Mouse (Mus musculus) skeletal muscle tissue, adult 2 months (tissue): ENCODE measurements at regions not wholly inside any gene's neighbourhood (a gene's known extent, or its start where the extent isn't known, plus 50 kb on each side); places are given as distances from the start of the nearest gene placed in this dataset.

Source experiments
- DNase-seq: peaks from one replicate; pipeline ENCODE4 v3.0.0-alpha.2; 2012; ENCODE audit warnings: low read depth, low spot score

DNA sequence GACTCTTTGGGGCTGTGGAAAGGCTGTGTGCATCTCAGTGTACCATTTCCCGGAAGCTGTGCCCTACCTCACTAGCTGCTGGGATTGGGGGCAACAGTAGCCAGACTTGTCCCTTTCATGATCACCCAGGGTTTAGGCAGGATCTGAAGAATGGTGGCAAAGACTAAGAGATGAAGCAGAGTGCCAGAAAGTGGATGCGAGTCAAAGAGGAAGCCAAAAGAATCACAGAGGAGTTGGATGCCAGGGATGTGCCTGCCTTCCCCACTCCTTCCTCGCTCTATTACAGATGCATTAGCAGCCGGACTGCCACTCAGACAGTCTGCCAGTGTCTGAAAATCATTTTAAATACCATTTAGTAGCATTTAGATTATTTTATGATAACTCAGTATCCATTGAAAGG, 271.5 kb upstream of the Slc24a2 start:
- DNase-seq, result no peak

DNA sequence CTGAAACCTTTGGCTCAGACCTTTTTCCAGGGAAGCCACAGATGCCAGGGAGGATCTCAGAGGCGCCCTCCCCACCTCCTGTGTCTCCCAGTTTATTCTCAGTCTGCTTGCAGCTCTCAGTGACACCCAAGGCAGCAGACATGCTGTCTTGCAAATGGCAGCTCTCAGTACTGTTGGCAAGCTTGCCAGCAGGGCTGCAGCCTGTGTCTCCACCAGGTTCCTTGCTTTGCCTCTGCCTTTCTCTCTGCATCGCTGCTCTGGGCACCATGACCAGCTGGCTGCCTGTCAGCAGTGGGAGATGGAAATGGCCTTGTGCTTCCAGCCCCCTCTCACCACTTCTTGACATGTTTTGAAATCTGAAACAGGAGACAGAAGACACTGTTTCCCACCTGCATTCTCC, 270.2 kb upstream of the Slc24a2 start:
- DNase-seq, result no peak

DNA sequence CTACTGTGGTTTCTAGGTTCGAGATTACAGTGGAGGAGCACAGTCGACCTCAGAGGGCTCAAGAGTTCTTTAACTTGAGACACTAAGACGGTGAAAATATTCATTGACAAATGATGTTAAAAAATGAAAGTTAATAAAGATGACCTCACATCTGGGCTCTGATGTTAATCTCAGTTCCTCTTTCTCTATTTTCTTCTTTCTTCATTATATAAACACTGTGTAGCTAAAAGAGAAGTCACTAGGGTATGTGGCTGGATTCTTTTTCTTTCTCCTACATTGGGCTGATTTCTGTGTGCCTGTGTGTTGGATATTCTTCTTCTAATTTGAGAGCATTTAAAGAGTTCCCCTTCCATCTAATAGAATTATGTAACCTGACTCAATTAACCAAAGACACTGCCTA, 257.5 kb upstream of the Slc24a2 start:
- DNase-seq, result no peak

GRCm38 (mm10) chr4:87475537-87475936, 245.3 kb upstream of the Slc24a2 start:
- no peak for DNase-seq

GRCm38 (mm10) chr4:87473331-87474039, 243.2 kb upstream of the Slc24a2 start:
- no peak for DNase-seq

DNA sequence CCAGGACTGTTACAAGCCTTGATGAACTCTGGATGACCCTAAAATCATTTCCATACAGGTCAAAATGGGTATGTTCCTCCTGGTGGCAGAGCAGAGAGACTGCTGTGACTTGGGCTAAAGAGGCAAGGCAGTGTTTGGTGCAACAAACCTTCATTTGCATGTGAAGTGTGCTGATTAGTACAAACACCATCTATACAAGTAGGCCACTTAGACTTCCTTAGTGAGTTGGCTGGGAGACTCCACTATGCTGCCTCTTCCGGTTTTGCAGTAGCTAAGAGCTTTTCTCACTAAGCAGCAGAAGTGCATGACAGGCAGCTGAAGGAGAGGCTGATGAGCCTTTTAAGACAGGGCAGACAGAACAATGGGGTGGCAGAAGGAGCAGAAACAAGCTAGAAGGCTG, 242.5 kb upstream of the Slc24a2 start:
- DNase-seq, result no peak

DNA sequence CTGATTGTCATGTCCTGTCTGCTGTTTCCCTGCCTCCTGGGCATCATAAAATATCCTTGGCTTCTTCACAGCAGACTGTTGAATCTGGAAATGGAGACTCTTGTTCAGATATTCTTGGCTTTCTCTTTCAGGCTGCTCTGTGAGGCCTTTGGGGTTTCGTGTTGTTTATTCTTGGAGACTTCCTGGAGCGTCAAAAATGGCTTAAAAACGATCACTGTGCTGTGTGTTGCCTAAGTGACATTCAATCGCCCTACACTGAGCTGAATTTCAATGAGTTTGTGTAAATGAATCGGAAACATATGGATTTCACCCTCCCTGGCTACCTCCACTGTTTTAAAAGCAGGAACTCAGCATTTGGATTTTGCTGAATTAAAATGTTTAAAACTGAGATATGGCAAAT, 241.1 kb upstream of the Slc24a2 start:
- DNase-seq, result no peak

- no peak for DNase-seq
These were observed 237.3 kb upstream of the Slc24a2 start for GRCm38 (mm10) chr4:87467600-87467999.

DNA sequence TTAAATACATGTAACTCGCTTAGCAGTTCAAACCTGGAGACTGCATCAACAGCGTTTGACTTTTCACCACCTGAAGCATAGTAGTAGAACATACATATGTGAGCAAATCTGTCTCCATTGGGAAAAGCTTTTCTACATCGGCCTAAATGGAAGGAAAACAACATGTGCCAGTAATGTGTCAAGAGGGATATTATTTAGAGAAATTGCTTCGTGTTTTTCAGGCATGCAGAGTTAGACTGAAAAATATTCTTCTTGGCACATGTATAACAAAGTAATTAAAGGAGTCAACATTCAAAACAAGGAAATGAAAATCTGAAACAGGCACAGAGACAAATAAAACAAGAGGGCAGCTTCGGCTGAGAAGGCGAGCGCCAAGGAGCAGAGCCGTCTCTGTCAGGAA, 236.7 kb upstream of the Slc24a2 start:
- DNase-seq, result no peak

DNA sequence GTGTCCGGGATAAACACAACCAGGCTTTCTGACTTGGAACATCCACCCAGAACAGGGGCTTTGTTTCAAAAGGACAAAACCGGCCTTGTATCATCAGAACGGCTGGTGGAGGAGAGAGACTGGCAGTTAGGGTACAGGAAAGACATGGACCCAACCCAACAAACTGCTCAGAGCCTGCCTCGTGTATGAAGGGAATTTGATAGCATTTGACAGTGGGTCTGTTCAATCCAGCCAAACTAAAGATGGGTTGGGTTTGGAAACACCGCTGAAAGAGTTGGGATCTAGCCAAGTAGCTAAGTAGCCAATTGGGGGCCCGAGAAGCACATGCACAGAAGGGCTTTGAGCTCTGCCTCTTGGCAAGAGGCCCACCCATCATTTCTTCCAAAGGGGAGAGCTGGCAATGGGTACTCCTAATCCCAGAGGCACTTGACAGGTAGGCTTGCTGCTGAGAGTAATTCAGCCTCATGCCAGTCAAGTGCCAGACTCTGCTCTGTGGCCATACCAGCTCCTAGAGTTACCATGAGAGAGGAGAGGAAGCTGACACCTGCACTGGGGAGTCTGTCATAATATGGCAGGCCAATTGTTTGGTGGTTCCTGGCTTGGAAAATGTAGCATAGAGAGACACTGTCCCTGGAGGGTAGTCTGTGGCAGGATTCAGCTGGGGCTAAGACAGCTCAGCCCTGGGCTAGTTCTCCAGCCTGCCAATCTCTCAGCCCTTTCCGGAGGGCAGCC, 231.1 kb upstream of the Slc24a2 start:
- no peak for DNase-seq

DNA sequence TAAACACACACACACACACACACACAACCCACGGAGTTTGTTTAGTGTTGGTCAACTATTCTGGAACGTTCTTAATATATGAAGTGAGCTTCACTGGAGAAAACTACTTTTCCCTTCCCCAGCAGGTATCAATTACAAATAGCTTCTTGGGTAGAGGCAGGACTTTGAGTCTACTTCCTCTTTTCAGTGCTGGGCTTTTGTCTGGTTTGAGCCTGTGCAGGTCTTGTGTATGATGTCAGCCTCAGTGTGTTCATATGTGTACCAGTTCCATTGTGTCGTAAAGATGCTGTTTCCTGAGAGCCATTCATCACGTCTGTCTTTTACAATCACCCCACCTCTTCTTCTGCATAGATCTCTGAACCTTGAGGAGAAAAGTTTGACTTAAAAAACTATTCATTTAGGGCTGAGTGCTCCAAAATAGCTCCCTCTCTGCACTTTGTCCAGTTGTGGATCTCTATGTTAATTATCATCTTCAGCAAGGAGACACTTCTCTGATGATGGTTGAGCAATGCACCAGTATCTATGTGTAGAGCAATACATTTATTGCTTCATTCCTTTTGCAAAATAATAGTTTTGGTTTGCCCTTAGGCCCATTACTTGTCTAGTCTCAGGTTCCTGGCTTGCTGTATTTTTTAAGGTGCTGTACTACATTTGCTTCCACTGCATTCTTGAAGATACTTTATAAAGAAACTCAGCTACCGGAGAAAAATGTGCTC, 225.7 kb upstream of the Slc24a2 start:
- no peak for DNase-seq

GRCm38 (mm10) chr4:87452122-87452521, 221.8 kb upstream of the Slc24a2 start:
- DNase-seq, result no peak

GRCm38 (mm10) chr4:87451251-87451650, 221.0 kb upstream of the Slc24a2 start:
- DNase-seq, result no peak

- no peak for DNase-seq
These were observed 218.1 kb upstream of the Slc24a2 start for GRCm38 (mm10) chr4:87448338-87448737.

- DNase-seq, result no peak
These were observed 216.6 kb upstream of the Slc24a2 start for GRCm38 (mm10) chr4:87446856-87447255.

DNA sequence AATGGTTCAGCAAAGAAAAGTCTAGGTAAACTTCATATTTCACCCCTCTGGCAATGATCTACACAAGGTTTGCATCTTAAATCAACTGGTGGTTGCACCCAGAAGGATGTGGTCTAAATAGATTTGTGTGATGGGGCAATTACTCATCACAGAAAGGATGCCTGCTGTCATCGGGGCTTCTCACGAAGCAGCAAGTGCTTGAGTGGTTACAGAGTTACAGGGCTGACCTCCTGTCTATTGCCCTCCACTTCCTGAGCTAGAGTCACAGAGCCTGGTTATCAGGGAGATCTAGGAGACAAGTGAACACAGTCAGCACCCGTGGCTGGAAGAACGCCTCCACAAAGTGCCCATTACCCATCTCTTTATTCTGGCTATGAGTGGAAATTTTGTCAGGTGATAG, 203.9 kb upstream of the Slc24a2 start:
- no peak for DNase-seq

GRCm38 (mm10) chr4:87428374-87428773, 198.1 kb upstream of the Slc24a2 start:
- DNase-seq, result no peak

DNA sequence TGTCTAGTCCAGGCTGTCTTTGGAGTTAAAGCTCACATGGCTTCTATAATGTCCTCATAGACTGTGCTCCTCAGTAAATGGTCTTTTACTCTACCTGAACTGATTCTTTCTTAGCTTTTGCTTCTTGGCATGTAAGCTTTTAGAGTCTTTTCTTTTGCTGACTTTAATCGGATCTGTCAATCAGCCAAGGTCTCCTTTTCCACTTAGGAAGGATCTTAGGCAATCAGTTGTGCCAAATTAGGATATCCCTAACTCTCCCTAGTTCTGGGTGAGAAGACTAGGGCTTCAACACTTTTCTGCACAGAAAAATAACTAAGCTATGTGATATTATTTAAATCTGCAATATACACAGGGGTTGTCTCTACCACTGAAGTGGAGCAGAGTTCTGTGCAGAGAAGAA, 193.8 kb upstream of the Slc24a2 start:
- no peak for DNase-seq

DNA sequence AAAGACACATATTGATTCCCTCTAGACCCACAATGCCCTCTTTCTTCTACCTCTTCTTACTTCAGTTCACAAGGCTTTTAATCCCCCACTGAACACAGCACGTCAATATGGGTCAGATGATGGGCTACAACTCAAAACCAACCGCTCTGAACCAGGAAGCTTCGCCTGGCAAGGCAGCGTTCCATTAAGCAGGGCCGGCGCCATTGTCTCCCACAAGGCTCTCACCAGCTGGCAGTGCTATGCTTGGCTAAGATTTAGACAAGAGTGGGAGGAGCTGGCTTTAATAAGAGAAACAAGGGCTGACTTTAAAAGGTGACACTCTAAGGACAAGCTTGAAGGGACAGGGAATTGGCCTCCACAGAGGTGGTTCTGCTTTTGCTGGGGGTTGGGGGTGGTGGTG, 192.3 kb upstream of the Slc24a2 start:
- no peak for DNase-seq

DNA sequence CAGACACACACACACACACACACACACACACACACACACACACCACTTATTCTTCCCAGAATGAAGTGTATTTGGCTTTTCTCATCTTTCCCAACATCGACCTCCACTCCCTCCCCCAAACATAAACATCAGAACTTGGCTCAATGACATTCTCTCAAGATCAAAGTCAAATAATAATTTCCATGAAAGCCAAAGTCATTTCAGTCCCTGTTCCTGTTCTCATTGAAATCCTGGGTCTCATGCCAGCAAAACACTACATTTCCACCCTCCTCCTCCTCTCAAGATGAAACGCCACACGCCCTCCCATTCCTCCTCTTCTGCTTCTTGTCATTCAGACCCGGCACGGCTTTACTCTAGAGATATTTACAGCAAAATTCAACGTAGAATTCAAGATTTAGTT, 173.1 kb upstream of the Slc24a2 start:
- DNase-seq, result no peak

GRCm38 (mm10) chr4:87402173-87402556, 171.9 kb upstream of the Slc24a2 start:
- no peak for DNase-seq

DNA sequence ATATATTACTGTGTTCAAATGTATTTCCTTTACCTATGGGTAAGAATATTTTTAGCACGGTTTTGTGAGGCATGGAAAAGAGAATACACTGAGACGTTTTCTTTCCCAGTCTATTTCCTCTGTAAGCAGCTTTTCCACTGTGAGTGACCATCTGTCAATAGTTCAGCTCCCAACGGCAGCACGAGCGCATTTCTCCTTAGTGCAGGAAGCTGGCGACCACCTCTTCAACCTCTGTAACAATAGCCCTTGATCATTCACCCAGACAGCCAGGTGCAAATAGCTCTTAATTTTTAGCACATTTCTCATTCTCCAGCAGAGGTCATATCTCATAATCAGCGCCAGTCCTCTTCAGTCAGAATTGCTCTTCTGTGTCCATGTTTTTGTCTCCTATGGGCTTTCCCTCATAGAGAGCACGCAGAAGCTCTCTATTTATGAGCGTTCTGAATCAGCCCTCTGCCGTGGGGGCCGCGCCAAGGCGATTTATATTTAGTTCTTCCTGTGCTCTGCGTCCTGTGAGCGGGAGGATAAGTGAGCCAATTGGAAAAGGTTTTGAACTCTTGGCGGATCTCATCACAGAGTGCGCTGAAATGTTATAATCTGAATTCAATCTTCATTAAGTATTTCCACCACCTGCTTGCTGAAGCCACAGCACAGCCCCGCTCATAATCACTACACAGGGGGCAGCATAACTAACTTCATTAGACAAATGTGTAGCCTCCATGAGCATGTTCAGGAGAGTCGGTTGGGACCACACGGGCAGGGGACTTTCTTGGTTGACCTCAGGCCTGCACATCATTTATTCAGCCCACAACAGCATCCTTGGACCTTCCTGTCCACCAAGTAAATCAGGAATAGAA, 171.3 kb upstream of the Slc24a2 start:
- peak; percentile 19 for DNase-seq
